Mouse (Mus musculus): ENCODE results near the gene Kpna1. TPM values are rescaled to one million over a fixed set of nuclear protein-coding genes. Genes with fewer than 3 reads are reported as not detected.
"Not testable (repeated sequence)": the region's sequence is repeated elsewhere in the genome, so short reads cannot be mapped to it uniquely, and the experiment has no call there.

Gene Kpna1
- total RNA-seq (2014; fragmentation: Nextera tagmentation) = 50.3 and 58.3 TPM in 2 replicates
- 52.8 and 55.5 TPM in 2 replicates for total RNA-seq (2017)

- ATAC-seq (replicated peaks; ENCODE audit: low FRiP score, low TSS enrichment, poor library complexity, severe bottlenecking) = not testable (repeated sequence)
Measured at GRCm38 (mm10) chr16:35978450-35978849, at the start of gene Kpna1. TSS of gene Kpna1 (plus strand) at chr16:35978750.

- no peak for ATAC-seq (replicated peaks; ENCODE audit: low FRiP score, low TSS enrichment, poor library complexity, severe bottlenecking)
Measured at GRCm38 (mm10) chr16:35932179-35933055, 46.1 kb upstream of the Kpna1 start.

GRCm38 (mm10) chr16:35933181-35933580, 45.4 kb upstream of the Kpna1 start:
- no peak for ATAC-seq (replicated peaks; ENCODE audit: low FRiP score, low TSS enrichment, poor library complexity, severe bottlenecking)

- ATAC-seq (replicated peaks; ENCODE audit: low FRiP score, low TSS enrichment, poor library complexity, severe bottlenecking) = peak; percentile 75
Measured at GRCm38 (mm10) chr16:35938211-35939151, 40.1 kb upstream of the Kpna1 start, which contains the start of the genes Parp9 and Dtx3l. TSS of gene Parp9 (plus strand) at chr16:35938470. TSS of gene Dtx3l (minus strand) at chr16:35939151.

- ATAC-seq (replicated peaks; ENCODE audit: low FRiP score, low TSS enrichment, poor library complexity, severe bottlenecking) = peak; percentile 12; the same call in 1 of the 2 replicates
Measured at GRCm38 (mm10) chr16:35939261-35939660, 39.3 kb upstream of the Kpna1 start.

- peak; percentile 81 for ATAC-seq (replicated peaks; ENCODE audit: low FRiP score, low TSS enrichment, poor library complexity, severe bottlenecking)
Measured at GRCm38 (mm10) chr16:35939690-35940089, 38.9 kb upstream of the Kpna1 start.

GRCm38 (mm10) chr16:35941382-35941781, 37.2 kb upstream of the Kpna1 start:
- no peak for ATAC-seq (replicated peaks; ENCODE audit: low FRiP score, low TSS enrichment, poor library complexity, severe bottlenecking)

- ATAC-seq (replicated peaks; ENCODE audit: low FRiP score, low TSS enrichment, poor library complexity, severe bottlenecking) = peak; percentile 82
Measured at GRCm38 (mm10) chr16:35949264-35949663, 29.3 kb upstream of the Kpna1 start.

- ATAC-seq (replicated peaks; ENCODE audit: low FRiP score, low TSS enrichment, poor library complexity, severe bottlenecking) = no peak
Measured at GRCm38 (mm10) chr16:35951216-35951615, 27.3 kb upstream of the Kpna1 start.

- no peak for ATAC-seq (replicated peaks; ENCODE audit: low FRiP score, low TSS enrichment, poor library complexity, severe bottlenecking)
Measured at GRCm38 (mm10) chr16:35952628-35953130, 25.9 kb upstream of the Kpna1 start.

- ATAC-seq (replicated peaks; ENCODE audit: low FRiP score, low TSS enrichment, poor library complexity, severe bottlenecking) = not testable (repeated sequence)
Measured at GRCm38 (mm10) chr16:35965991-35966390, 12.6 kb upstream of the Kpna1 start.

GRCm38 (mm10) chr16:35966411-35967115, 12.0 kb upstream of the Kpna1 start:
- no peak for ATAC-seq (replicated peaks; ENCODE audit: low FRiP score, low TSS enrichment, poor library complexity, severe bottlenecking)

- no peak for ATAC-seq (replicated peaks; ENCODE audit: low FRiP score, low TSS enrichment, poor library complexity, severe bottlenecking)
Measured at GRCm38 (mm10) chr16:35967319-35967718, 11.2 kb upstream of the Kpna1 start.

- ATAC-seq (replicated peaks; ENCODE audit: low FRiP score, low TSS enrichment, poor library complexity, severe bottlenecking) = no peak
Measured at GRCm38 (mm10) chr16:35968149-35968548, 10.4 kb upstream of the Kpna1 start.

- ATAC-seq (replicated peaks; ENCODE audit: low FRiP score, low TSS enrichment, poor library complexity, severe bottlenecking) = no peak
Measured at GRCm38 (mm10) chr16:35974021-35974420, 4.5 kb upstream of the Kpna1 start.

GRCm38 (mm10) chr16:35981363-35981821, 2.8 kb downstream of the Kpna1 start:
- ATAC-seq (replicated peaks; ENCODE audit: low FRiP score, low TSS enrichment, poor library complexity, severe bottlenecking) = peak; percentile 72

- peak; percentile 5 for ATAC-seq (replicated peaks; ENCODE audit: low FRiP score, low TSS enrichment, poor library complexity, severe bottlenecking)
Measured at GRCm38 (mm10) chr16:35982506-35982901, 4.0 kb downstream of the Kpna1 start.

GRCm38 (mm10) chr16:35982902-35983516, 4.5 kb downstream of the Kpna1 start:
- ATAC-seq (replicated peaks; ENCODE audit: low FRiP score, low TSS enrichment, poor library complexity, severe bottlenecking) = peak; percentile 80
